Mouse (Mus musculus): ENCODE data around the gene Rere. TPM values are rescaled to one million over a fixed set of nuclear protein-coding genes. Genes with fewer than 3 reads are reported as not detected.

Gene Rere
- total and polyA plus RNA-seq, 3 experiments = 19.3 to 46.4 (median 39.0) TPM

- Histone ChIP-seq H3K36me3 (ENCODE audit: control insufficient read depth, insufficient read depth, low read length) (no peaks in the 10 kb centered on the region), H3K9ac (ENCODE audit: low read depth, low read length) (no peak overlapping the region), H3K4me1 (ENCODE audit: control insufficient read depth, insufficient read depth, low read length) (peaks cover 9% of the 10 kb centered on the region), H3K4me3 (no peak overlapping the region), H3K79me2 (replicated peaks; ENCODE audit: control insufficient read depth, insufficient read depth, low read length) (no peaks in the 10 kb centered on the region; the same call in 1 of the 2 replicates), H3K27me3 (ENCODE audit: control insufficient read depth, insufficient read depth, low read length) (no peaks in the 10 kb centered on the region), H3K27ac (no peak overlapping the region)
- intact Hi-C loops (cut with DNase I) = loop anchor here (10.0 kb wide), 1 partner anchor 190 kb away; no protein-coding TSS in a partner anchor
- no peak for DNase-seq
- TF ChIP-seq EP300 (IDR thresholded peaks at IDR 0.05; ENCODE audit: insufficient read depth, low read depth, low read length) (no peak), POLR2A (IDR thresholded peaks at IDR 0.05; ENCODE audit: insufficient read depth, low read depth, low read length) (no peak), CTCF (IDR thresholded peaks at IDR 0.05) (no peak)
- 56% methylated on average over 9 of the region's 9 CpGs for WGBS
Measured at GRCm38 (mm10) chr4:150374651-150375447, 93.4 kb downstream of the Rere start.

DNA sequence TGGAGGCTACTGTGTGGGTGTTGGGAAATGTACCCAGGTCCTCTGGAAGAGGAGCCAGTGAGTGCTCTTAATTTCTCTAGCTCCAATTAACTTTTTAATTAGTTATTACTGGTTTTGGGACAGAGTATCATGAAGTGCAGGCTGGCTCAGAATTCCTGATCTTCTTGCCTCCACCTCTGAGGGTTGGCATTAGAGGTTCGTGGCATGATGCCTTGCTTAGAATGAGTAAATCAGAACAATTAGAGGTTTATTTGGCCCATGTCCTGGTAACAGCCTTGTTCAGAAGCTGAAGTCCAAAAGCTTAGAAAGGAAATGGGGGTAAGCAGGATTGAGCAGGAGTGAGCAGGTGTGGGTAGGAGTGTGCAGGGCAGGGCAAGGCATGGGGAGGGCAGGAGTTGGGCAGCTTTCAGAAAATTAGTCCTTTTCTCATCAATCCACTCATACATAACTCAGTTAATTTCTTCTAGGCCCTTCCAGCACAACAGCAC, 94.0 kb downstream of the Rere start:
- Histone ChIP-seq H3K27ac (no peak overlapping the region), H3K4me3 (no peak overlapping the region), H3K79me2 (replicated peaks; ENCODE audit: control insufficient read depth, insufficient read depth, low read length) (peaks cover 2% of the 10 kb centered on the region; the same call in 1 of the 2 replicates), H3K36me3 (ENCODE audit: control insufficient read depth, insufficient read depth, low read length) (no peaks in the 10 kb centered on the region), H3K9ac (ENCODE audit: low read depth, low read length) (no peak overlapping the region), H3K4me1 (ENCODE audit: control insufficient read depth, insufficient read depth, low read length) (peaks cover 11% of the 10 kb centered on the region), H3K27me3 (ENCODE audit: control insufficient read depth, insufficient read depth, low read length) (no peaks in the 10 kb centered on the region)
- no peak for DNase-seq
- 82% methylated on average over 1 of the region's 1 CpGs for WGBS
- TF ChIP-seq EP300 (IDR thresholded peaks at IDR 0.05; ENCODE audit: insufficient read depth, low read depth, low read length) (no peak), CTCF (IDR thresholded peaks at IDR 0.05) (no peak), POLR2A (IDR thresholded peaks at IDR 0.05; ENCODE audit: insufficient read depth, low read depth, low read length) (no peak)
- intact Hi-C loops (cut with DNase I) = loop anchor here (10.0 kb wide), 1 partner anchor 189 kb away; no protein-coding TSS in a partner anchor

DNA sequence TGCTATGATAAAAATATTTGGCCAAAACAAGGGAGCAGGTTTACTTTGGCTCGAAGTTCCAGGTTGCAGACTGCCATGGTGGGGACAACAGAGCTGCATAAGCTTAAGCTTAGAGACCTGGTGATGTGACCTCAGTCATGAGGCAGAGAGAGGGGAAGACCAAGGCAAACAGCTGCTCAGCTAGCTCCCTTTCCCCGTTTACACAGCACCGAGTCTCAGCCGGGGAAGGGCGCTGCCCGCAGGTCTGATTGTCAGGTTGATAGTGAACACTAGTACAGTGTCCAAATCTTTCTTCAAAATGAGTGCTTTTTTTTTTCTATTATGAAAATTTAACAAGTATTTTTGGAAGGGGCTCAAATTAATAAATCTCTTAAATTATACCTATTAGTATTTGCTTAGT, 97.9 kb downstream of the Rere start:
- no peaks in the 10 kb centered on the region for H3K36me3 ChIP-seq (ENCODE audit: control insufficient read depth, insufficient read depth, low read length)
- no peak for TF ChIP-seq POLR2A (IDR thresholded peaks at IDR 0.05; ENCODE audit: insufficient read depth, low read depth, low read length)
- no peak for TF ChIP-seq CTCF (IDR thresholded peaks at IDR 0.05)
- H3K4me1 ChIP-seq (ENCODE audit: control insufficient read depth, insufficient read depth, low read length) = peaks cover 5% of the 10 kb centered on the region
- WGBS = 86% methylated on average over 6 of the region's 6 CpGs
- no peaks in the 10 kb centered on the region for H3K27me3 ChIP-seq (ENCODE audit: control insufficient read depth, insufficient read depth, low read length)
- intact Hi-C loops (cut with DNase I) = loop anchor here (10.0 kb wide), 1 partner anchor 185 kb away; no protein-coding TSS in a partner anchor
- no peak overlapping the region for H3K9ac ChIP-seq (ENCODE audit: low read depth, low read length)
- peaks cover 4% of the 10 kb centered on the region; the same call in 1 of the 2 replicates for H3K79me2 ChIP-seq (replicated peaks; ENCODE audit: control insufficient read depth, insufficient read depth, low read length)
- DNase-seq = no peak
- no peak overlapping the region for H3K27ac ChIP-seq
- H3K4me3 ChIP-seq = no peak overlapping the region

GRCm38 (mm10) chr4:150379772-150380171, 98.3 kb downstream of the Rere start:
- Histone ChIP-seq H3K36me3 (ENCODE audit: control insufficient read depth, insufficient read depth, low read length) (no peaks in the 10 kb centered on the region), H3K4me1 (ENCODE audit: control insufficient read depth, insufficient read depth, low read length) (peaks cover 3% of the 10 kb centered on the region), H3K79me2 (replicated peaks; ENCODE audit: control insufficient read depth, insufficient read depth, low read length) (peaks cover 5% of the 10 kb centered on the region; the same call in 1 of the 2 replicates), H3K27me3 (ENCODE audit: control insufficient read depth, insufficient read depth, low read length) (no peaks in the 10 kb centered on the region), H3K4me3 (no peak overlapping the region), H3K27ac (no peak overlapping the region), H3K9ac (ENCODE audit: low read depth, low read length) (no peak overlapping the region)
- WGBS = 57% methylated on average over 2 of the region's 2 CpGs
- TF ChIP-seq EP300 (IDR thresholded peaks at IDR 0.05; ENCODE audit: insufficient read depth, low read depth, low read length) (no peak), POLR2A (IDR thresholded peaks at IDR 0.05; ENCODE audit: insufficient read depth, low read depth, low read length) (no peak), CTCF (IDR thresholded peaks at IDR 0.05) (no peak)
- intact Hi-C loops (cut with DNase I) = loop anchor here (10.0 kb wide), 1 partner anchor 185 kb away; no protein-coding TSS in a partner anchor
- DNase-seq = no peak

- WGBS = 80% methylated on average over 5 of the region's 5 CpGs
- no peak overlapping the region for H3K27ac ChIP-seq
- intact Hi-C loops (cut with DNase I) = no loop called here
- no peak for DNase-seq
- H3K27me3 ChIP-seq (ENCODE audit: control insufficient read depth, insufficient read depth, low read length) = no peaks in the 10 kb centered on the region
- H3K4me3 ChIP-seq = no peak overlapping the region
- no peak for TF ChIP-seq EP300 (IDR thresholded peaks at IDR 0.05; ENCODE audit: insufficient read depth, low read depth, low read length)
- TF ChIP-seq POLR2A (IDR thresholded peaks at IDR 0.05; ENCODE audit: insufficient read depth, low read depth, low read length) = no peak
- TF ChIP-seq CTCF (IDR thresholded peaks at IDR 0.05) = no peak
- peaks cover 3% of the 10 kb centered on the region for H3K4me1 ChIP-seq (ENCODE audit: control insufficient read depth, insufficient read depth, low read length)
- no peaks in the 10 kb centered on the region for H3K36me3 ChIP-seq (ENCODE audit: control insufficient read depth, insufficient read depth, low read length)
- H3K9ac ChIP-seq (ENCODE audit: low read depth, low read length) = no peak overlapping the region
- H3K79me2 ChIP-seq (replicated peaks; ENCODE audit: control insufficient read depth, insufficient read depth, low read length) = peaks cover 8% of the 10 kb centered on the region; the same call in 1 of the 2 replicates
Measured at GRCm38 (mm10) chr4:150380273-150380672, 98.8 kb downstream of the Rere start.

- intact Hi-C loops (cut with DNase I) = no loop called here
- WGBS = 59% methylated on average over 3 of the region's 3 CpGs
- Histone ChIP-seq H3K27ac (no peak overlapping the region), H3K79me2 (replicated peaks; ENCODE audit: control insufficient read depth, insufficient read depth, low read length) (peaks cover 8% of the 10 kb centered on the region; the same call in 1 of the 2 replicates), H3K27me3 (ENCODE audit: control insufficient read depth, insufficient read depth, low read length) (no peaks in the 10 kb centered on the region), H3K4me3 (no peak overlapping the region), H3K9ac (ENCODE audit: low read depth, low read length) (no peak overlapping the region), H3K36me3 (ENCODE audit: control insufficient read depth, insufficient read depth, low read length) (no peaks in the 10 kb centered on the region), H3K4me1 (ENCODE audit: control insufficient read depth, insufficient read depth, low read length) (peaks cover 3% of the 10 kb centered on the region)
- no peak for TF ChIP-seq CTCF (IDR thresholded peaks at IDR 0.05)
- no peak for TF ChIP-seq EP300 (IDR thresholded peaks at IDR 0.05; ENCODE audit: insufficient read depth, low read depth, low read length)
- TF ChIP-seq POLR2A (IDR thresholded peaks at IDR 0.05; ENCODE audit: insufficient read depth, low read depth, low read length) = no peak
- no peak for DNase-seq
Measured at GRCm38 (mm10) chr4:150382504-150382903, 101.1 kb downstream of the Rere start.

All from heart, adult 2 months (tissue).